ENCODE assay signal across 8 mouse cellular contexts in the genomic region with DNA sequence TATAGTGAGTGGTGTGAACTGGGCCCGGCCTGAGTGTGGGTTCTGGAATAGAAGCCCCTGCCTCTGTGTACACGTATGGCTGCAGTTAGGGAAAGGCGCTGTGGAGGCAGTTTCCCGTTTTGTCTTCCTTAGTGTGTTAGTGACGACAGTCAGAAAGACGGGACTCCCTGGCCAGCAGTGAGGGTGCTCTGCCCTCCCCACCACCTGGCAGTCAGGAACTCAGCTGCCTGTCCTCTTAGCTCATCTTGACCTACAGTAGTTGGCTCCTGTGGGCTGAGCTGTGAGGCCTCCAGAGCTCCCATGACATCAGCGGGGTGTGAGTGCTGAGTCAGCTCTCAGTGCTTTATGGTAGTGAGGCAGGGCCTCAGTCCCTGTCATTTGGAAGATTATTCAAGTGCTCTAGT.
DNase-seq lines count a peak whose midpoint lies in the region; ATAC-seq lines count a peak whose summit lies in the region.

No protein-coding gene starts in this region.

- no peak for DNase-seq in forebrain, embryonic 14.5 days (ENCODE audit: low spot score)
- DNase-seq in 3T3-L1 (ENCODE audit: low read depth, low spot score), result peak; percentile 77
- peak; percentile 38 for DNase-seq in kidney, postnatal 10 days
- DNase-seq in ovary, postnatal 36 days (ENCODE audit: low spot score), result no peak
- DNase-seq in thymus, adult 18-20 months, result no peak

- peaks cover 24% of the 10 kb centered on the region for H3K4me1 ChIP-seq in forebrain, embryonic 12.5 days
- H3K4me1 ChIP-seq in forebrain, embryonic 14.5 days (ENCODE audit: control insufficient read depth, insufficient read depth, low read length), result peaks cover 5% of the 10 kb centered on the region; the same call in 1 of the 2 replicates

- peak overlapping the region; percentile 31; the same call in 1 of the 2 replicates for H3K27ac ChIP-seq in forebrain, embryonic 12.5 days
- H3K27ac ChIP-seq in forebrain, embryonic 14.5 days (ENCODE audit: low read depth, low read length), result no peak overlapping the region

- no peaks in the 10 kb centered on the region for H3K27me3 ChIP-seq in forebrain, embryonic 12.5 days
- H3K27me3 ChIP-seq in forebrain, embryonic 14.5 days (replicated peaks; ENCODE audit: control insufficient read depth, insufficient read depth, low read length), result no peaks in the 10 kb centered on the region

- peak; percentile 61 for ATAC-seq in forebrain, embryonic 12.5 days (ENCODE audit: low FRiP score)
- ATAC-seq in forebrain, embryonic 14.5 days, result no peak
- peak; percentile 54; the same call in 1 of the 2 replicates for ATAC-seq in common myeloid progenitor, adult 5-6 weeks (replicated peaks; ENCODE audit: low read depth, poor library complexity, severe bottlenecking)
- ATAC-seq in activated CD4-positive, CD25-positive, alpha-beta regulatory T cell, adult 4 months, result no peak

- H3K4me3 ChIP-seq in forebrain, embryonic 12.5 days (replicated peaks), result no peak overlapping the region
- no peak overlapping the region for H3K4me3 ChIP-seq in forebrain, embryonic 14.5 days (ENCODE audit: low read depth, low read length)

- no peaks in the 10 kb centered on the region for H3K9me3 ChIP-seq in forebrain, embryonic 12.5 days
- no peaks in the 10 kb centered on the region for H3K9me3 ChIP-seq in forebrain, embryonic 14.5 days (replicated peaks; ENCODE audit: control insufficient read depth, low read length)

- no peak overlapping the region for H3K4me2 ChIP-seq in forebrain, embryonic 12.5 days
- H3K4me2 ChIP-seq in forebrain, embryonic 14.5 days (ENCODE audit: low read length), result no peak overlapping the region

- H3K36me3 ChIP-seq in forebrain, embryonic 12.5 days (replicated peaks), result no peaks in the 10 kb centered on the region
- H3K36me3 ChIP-seq in forebrain, embryonic 14.5 days (ENCODE audit: control insufficient read depth, insufficient read depth, low read length), result no peaks in the 10 kb centered on the region

- 74% methylated on average over 7 of the region's 7 CpGs for WGBS in forebrain, embryonic 12.5 days
- WGBS in forebrain, embryonic 14.5 days, result 69% methylated on average over 7 of the region's 7 CpGs

- no peak overlapping the region for H3K9ac ChIP-seq in forebrain, embryonic 12.5 days
- no peak overlapping the region for H3K9ac ChIP-seq in forebrain, embryonic 14.5 days (ENCODE audit: low read length)

Comparison
In these comparisons a context has a peak if more than half of its experiments do, and no peak if none do; other contexts are left out.
1. ATAC-seq: peak in forebrain, embryonic 12.5 days (single experiment) and common myeloid progenitor, adult 5-6 weeks (single experiment); none in forebrain, embryonic 14.5 days (single experiment) and activated CD4-positive, CD25-positive, alpha-beta regulatory T cell, adult 4 months (single experiment).
2. DNase-seq: peak in 3T3-L1 (single experiment) and kidney, postnatal 10 days (single experiment); none in forebrain, embryonic 14.5 days (single experiment), ovary, postnatal 36 days (single experiment) and thymus, adult 18-20 months (0 of 2).